Mouse (Mus musculus): ENCODE results near the gene Polr2i. TPM values are rescaled to one million over a fixed set of nuclear protein-coding genes. Genes with fewer than 3 reads are reported as not detected.
"Not testable (repeated sequence)": the region's sequence is repeated elsewhere in the genome, so short reads cannot be mapped to it uniquely, and the experiment has no call there.

The Polr2i gene
- total RNA-seq (2014; fragmentation: Nextera tagmentation) (23.0 and 34.5 TPM in 2 replicates), total RNA-seq (2017) (58.7 and 66.6 TPM in 2 replicates), polyA plus RNA-seq (2012) (66.9 and 79.0 TPM in 2 replicates)

- no peaks in the 10 kb centered on the region for H3K9me3 ChIP-seq (replicated peaks)
- peak; percentile 99 for DNase-seq (ENCODE audit: low spot score)
- no peak for TF ChIP-seq TAL1 (conservative IDR thresholded peaks at IDR 0.05; ENCODE audit: low read depth, low read length)
- no peak for TF ChIP-seq GATA1 (IDR thresholded peaks at IDR 0.05; ENCODE audit: borderline replicate concordance, low read length)
- no peak for TF ChIP-seq GATA2 (IDR thresholded peaks at IDR 0.05; ENCODE audit: borderline replicate concordance, low read depth, low read length)
- TF ChIP-seq CTCF (IDR thresholded peaks at IDR 0.05; ENCODE audit: low read depth, low read length), result no peak
- TF ChIP-seq POLR2AphosphoS5 (IDR thresholded peaks at IDR 0.05; ENCODE audit: insufficient replicate concordance, low read depth, low read length), result no peak
- H3K4me3 ChIP-seq (ENCODE audit: low read depth, low read length), result peak within 1 kb of the TSS; percentile 98
- ATAC-seq (ENCODE audit: extremely low read depth, insufficient number of reproducible peaks, low FRiP score, poor library complexity, severe bottlenecking), result peak; percentile 98
- no peaks in the 10 kb centered on the region for H3K27me3 ChIP-seq (ENCODE audit: insufficient read depth, low read length)
- peaks cover 62% of the 10 kb centered on the region for H3K36me3 ChIP-seq (replicated peaks)
- peaks cover 28% of the 10 kb centered on the region for H3K4me1 ChIP-seq (ENCODE audit: insufficient read depth, low read depth, low read length)
Observed at GRCm38 (mm10) chr7:30231669-30232454, at the start of gene Polr2i, which contains the start of gene Tbcb. Gene Polr2i (plus strand): TSS chr7:30231948. Gene Tbcb (minus strand): TSS chr7:30232272.

- not testable (repeated sequence) for H3K9me3 ChIP-seq (replicated peaks); H3K27me3 ChIP-seq (ENCODE audit: insufficient read depth, low read length); H3K4me3 ChIP-seq (ENCODE audit: low read depth, low read length); ATAC-seq (ENCODE audit: extremely low read depth, insufficient number of reproducible peaks, low FRiP score, poor library complexity, severe bottlenecking); DNase-seq (ENCODE audit: low spot score)
- Histone ChIP-seq H3K36me3 (replicated peaks) (peaks cover 45% of the 10 kb centered on the region), H3K4me1 (ENCODE audit: insufficient read depth, low read depth, low read length) (peaks cover 39% of the 10 kb centered on the region)
Observed at GRCm38 (mm10) chr7:30183189-30183588, 48.6 kb upstream of the Polr2i start.

GRCm38 (mm10) chr7:30183879-30184289 is 47.9 kb upstream of the Polr2i start, which contains the start of gene Cox7a1:
Gene Cox7a1 (plus strand): TSS chr7:30184144.
- Histone ChIP-seq H3K27me3 (ENCODE audit: insufficient read depth, low read length) (no peaks in the 10 kb centered on the region), H3K36me3 (replicated peaks) (peaks cover 45% of the 10 kb centered on the region), H3K4me3 (ENCODE audit: low read depth, low read length) (peak within 1 kb of the TSS; percentile 72), H3K9me3 (replicated peaks) (no peaks in the 10 kb centered on the region), H3K4me1 (ENCODE audit: insufficient read depth, low read depth, low read length) (peaks cover 42% of the 10 kb centered on the region)
- ATAC-seq (ENCODE audit: extremely low read depth, insufficient number of reproducible peaks, low FRiP score, poor library complexity, severe bottlenecking) (peak; percentile 97), DNase-seq (ENCODE audit: low spot score) (peak; percentile 97)
- peak; percentile 60 for TF ChIP-seq TAL1 (conservative IDR thresholded peaks at IDR 0.05; ENCODE audit: low read depth, low read length)
- TF ChIP-seq POLR2AphosphoS5 (IDR thresholded peaks at IDR 0.05; ENCODE audit: insufficient replicate concordance, low read depth, low read length), result 0 out of 2 replicates have a peak, but pooled peaks have one; percentile 44
- TF ChIP-seq GATA2 (IDR thresholded peaks at IDR 0.05; ENCODE audit: borderline replicate concordance, low read depth, low read length), result no peak

- TF ChIP-seq GATA1 (IDR thresholded peaks at IDR 0.05; ENCODE audit: borderline replicate concordance, low read length) (no peak), POLR2AphosphoS5 (IDR thresholded peaks at IDR 0.05; ENCODE audit: insufficient replicate concordance, low read depth, low read length) (no peak), TAL1 (conservative IDR thresholded peaks at IDR 0.05; ENCODE audit: low read depth, low read length) (no peak)
- H3K9me3 ChIP-seq (replicated peaks), result no peaks in the 10 kb centered on the region
- H3K36me3 ChIP-seq (replicated peaks), result peaks cover 50% of the 10 kb centered on the region
- no peak for DNase-seq (ENCODE audit: low spot score)
- peak overlapping the region; percentile 72 for H3K4me3 ChIP-seq (ENCODE audit: low read depth, low read length)
- H3K27me3 ChIP-seq (ENCODE audit: insufficient read depth, low read length), result no peaks in the 10 kb centered on the region
- peaks cover 42% of the 10 kb centered on the region for H3K4me1 ChIP-seq (ENCODE audit: insufficient read depth, low read depth, low read length)
- no peak for ATAC-seq (ENCODE audit: extremely low read depth, insufficient number of reproducible peaks, low FRiP score, poor library complexity, severe bottlenecking)
Observed at GRCm38 (mm10) chr7:30184641-30185348, 47.0 kb upstream of the Polr2i start.

- peaks cover 44% of the 10 kb centered on the region for H3K4me1 ChIP-seq (ENCODE audit: insufficient read depth, low read depth, low read length)
- peaks cover 85% of the 10 kb centered on the region for H3K36me3 ChIP-seq (replicated peaks)
- no peak for ATAC-seq (ENCODE audit: extremely low read depth, insufficient number of reproducible peaks, low FRiP score, poor library complexity, severe bottlenecking)
- no peaks in the 10 kb centered on the region for H3K9me3 ChIP-seq (replicated peaks)
- no peak for TF ChIP-seq TAL1 (conservative IDR thresholded peaks at IDR 0.05; ENCODE audit: low read depth, low read length)
- H3K4me3 ChIP-seq (ENCODE audit: low read depth, low read length), result no peak overlapping the region
- no peak for DNase-seq (ENCODE audit: low spot score)
- H3K27me3 ChIP-seq (ENCODE audit: insufficient read depth, low read length), result no peaks in the 10 kb centered on the region
Observed at GRCm38 (mm10) chr7:30188344-30189115, 43.2 kb upstream of the Polr2i start.

- TF ChIP-seq GATA1 (IDR thresholded peaks at IDR 0.05; ENCODE audit: borderline replicate concordance, low read length), result no peak
- TF ChIP-seq TAL1 (conservative IDR thresholded peaks at IDR 0.05; ENCODE audit: low read depth, low read length), result no peak
- TF ChIP-seq GATA2 (IDR thresholded peaks at IDR 0.05; ENCODE audit: borderline replicate concordance, low read depth, low read length), result no peak
- TF ChIP-seq CTCF (IDR thresholded peaks at IDR 0.05; ENCODE audit: low read depth, low read length), result no peak
- TF ChIP-seq POLR2AphosphoS5 (IDR thresholded peaks at IDR 0.05; ENCODE audit: insufficient replicate concordance, low read depth, low read length), result no peak
- peaks cover 85% of the 10 kb centered on the region for H3K36me3 ChIP-seq (replicated peaks)
- no peak for DNase-seq (ENCODE audit: low spot score)
Observed at GRCm38 (mm10) chr7:30189116-30189491, 42.6 kb upstream of the Polr2i start.

More at GRCm38 (mm10) chr7:30189116-30189491, 42.6 kb upstream of the Polr2i start:
- ATAC-seq (ENCODE audit: extremely low read depth, insufficient number of reproducible peaks, low FRiP score, poor library complexity, severe bottlenecking), result no peak
- Histone ChIP-seq H3K27me3 (ENCODE audit: insufficient read depth, low read length) (no peaks in the 10 kb centered on the region), H3K9me3 (replicated peaks) (no peaks in the 10 kb centered on the region), H3K4me3 (ENCODE audit: low read depth, low read length) (no peak overlapping the region), H3K4me1 (ENCODE audit: insufficient read depth, low read depth, low read length) (peaks cover 40% of the 10 kb centered on the region)

All from G1E (cell line).